Mouse (Mus musculus) mature B cell (primary cell): ENCODE measurements around the gene Ksr1.

Experiments
- in situ Hi-C: fragments of 300-500 bp; cut with MboI; formaldehyde crosslinking; loops from 2 replicates; pipeline ENCODE4 v1.14.3; 2019

The Ksr1 gene

DNA sequence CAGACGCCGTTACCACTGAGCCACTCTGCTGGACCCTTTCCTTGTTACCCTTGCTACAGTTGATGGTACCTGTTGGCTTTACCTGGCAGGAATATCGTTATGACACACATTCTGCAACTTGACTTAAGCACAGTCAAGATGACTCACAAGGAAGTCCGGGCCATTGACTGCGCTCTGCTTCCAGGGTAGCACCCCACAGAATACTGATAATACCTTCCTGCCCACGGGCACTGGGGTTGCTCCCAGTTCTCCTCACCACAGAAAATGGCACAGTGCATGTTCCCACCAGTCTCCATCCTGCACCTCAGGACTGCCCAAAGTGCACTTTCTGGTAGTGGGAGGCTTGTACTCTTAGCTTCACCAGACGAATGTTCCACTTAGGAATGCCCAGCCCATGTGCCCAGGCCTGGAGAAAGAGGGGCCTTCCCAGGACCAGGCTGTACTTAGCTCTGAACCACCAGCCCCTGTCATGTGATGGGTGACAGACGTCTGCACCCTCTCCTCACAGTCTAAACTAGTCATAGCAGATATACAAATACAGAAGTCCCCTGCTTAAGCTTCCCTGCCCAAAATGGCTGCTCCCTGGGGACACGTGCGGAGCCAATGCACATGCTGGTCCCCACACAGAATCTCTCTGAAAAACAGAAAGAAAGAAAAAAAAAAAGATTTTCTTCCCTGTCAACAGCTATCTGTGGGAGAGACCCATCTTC is 52.1 kb downstream of the Ksr1 start:
- in situ Hi-C loops, result no loop called here

- in situ Hi-C loops, result no loop called here
Measured at GRCm38 (mm10) chr11:79093386-79093906, 52.8 kb downstream of the Ksr1 start.

DNA sequence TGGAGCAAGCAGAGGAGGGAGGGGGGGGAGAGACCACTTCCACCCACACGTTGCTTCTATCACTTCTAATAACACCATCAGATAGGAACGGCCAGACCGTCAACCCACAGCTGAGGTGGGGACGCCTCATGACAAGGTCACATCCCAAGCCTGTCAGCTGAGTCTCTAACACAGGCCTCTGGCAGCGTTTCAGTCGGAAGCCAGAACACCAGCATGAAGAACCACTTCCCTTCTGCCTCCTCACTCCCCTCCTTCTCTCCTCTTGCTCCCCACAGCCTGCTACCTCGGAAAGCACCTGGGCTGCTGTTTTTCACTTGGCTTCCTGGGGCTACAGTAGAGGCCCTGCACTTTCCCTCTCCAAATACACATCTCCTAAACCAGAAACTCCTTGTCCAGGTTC is 53.4 kb downstream of the Ksr1 start:
- in situ Hi-C loops, result no loop called here

DNA sequence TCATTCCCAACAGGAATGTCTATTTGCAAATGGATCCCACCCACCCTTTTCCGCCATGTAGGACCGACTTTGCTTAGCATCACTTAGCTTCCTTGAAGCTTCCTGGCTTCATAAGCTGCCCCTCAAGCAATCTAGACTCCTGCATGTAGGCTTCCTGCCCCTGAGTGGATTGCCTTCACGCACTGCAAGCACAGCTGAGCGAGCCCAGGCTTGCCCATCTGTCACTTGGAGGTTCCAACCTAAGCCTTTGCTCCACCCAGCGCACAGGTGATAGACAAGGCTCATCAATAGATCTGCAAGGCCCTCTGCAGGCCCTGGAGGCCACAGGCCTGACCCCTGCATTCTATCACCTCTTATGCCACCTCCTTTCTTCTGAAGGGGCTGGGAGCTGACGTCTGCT is 54.0 kb downstream of the Ksr1 start:
- in situ Hi-C loops, result no loop called here

DNA sequence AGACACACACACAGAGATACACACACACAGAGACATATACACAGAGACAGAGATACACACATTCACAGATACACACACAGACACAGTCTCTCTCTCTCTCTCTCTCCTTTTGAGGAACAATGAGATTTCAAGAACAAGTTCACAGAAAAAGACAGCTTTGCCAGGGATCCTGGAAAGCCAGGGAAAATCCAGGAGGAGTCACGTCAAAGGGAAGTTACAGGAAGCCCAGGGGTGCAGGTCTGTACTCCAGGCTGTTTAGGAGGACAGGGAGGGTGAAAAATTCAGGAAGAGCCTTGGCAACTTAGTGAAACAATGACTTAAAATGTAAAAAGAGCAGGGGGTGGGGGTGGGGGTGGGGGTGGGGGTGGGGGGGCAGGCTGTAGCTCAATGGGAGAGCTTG is 56.5 kb downstream of the Ksr1 start:
- in situ Hi-C loops, result no loop called here

GRCm38 (mm10) chr11:79089027-79089426 is 57.2 kb downstream of the Ksr1 start:
- in situ Hi-C loops, result no loop called here

DNA sequence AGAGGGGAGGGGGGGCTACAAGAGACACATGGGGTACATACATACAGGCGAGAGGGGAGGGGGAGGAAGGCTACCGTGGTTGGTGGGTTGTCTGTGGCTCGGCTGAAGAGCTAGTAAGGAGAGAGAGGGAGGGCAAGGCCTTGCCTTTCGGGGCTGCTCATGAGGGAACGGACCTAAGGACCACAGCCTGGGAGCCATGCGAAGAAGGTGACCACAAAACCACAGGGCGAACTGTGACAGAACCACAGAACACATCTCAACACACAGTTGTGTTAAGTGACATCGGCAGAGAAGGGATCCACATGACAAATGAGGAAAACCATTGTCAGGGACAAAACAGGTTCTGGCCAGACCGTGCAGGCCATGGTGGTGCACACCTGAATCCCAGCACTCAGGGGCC is 57.9 kb downstream of the Ksr1 start:
- in situ Hi-C loops, result no loop called here

DNA sequence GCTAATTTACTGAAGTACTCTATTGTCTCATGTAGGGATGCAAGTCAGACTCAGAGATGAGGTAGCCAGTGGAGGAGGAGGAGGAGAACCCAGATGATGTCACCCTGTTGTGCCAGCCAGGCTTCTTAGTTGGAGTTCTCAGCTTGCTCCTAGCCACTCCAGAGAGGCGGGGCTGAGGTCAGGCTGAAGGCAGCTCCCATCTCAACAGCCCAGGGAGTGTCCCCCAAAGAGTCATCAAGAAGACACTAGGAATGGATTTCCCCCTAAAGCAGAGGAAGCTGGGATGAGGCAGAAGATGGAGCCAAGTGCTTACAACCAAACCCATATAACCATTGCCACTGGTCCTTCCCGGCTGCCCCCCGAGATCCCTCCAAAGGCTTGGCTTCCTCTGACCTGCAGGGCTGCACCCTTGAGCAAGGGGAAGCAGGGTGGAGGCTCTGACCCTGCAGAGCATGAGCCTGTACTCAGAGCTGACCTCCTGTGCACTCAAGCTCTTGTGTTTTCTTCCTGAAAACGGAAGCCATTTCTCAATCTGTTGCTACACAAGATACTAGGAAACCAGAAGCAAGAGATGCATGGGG is 58.4 kb downstream of the Ksr1 start:
- in situ Hi-C loops, result no loop called here

- in situ Hi-C loops, result no loop called here
Measured at GRCm38 (mm10) chr11:79086787-79087186, 59.4 kb downstream of the Ksr1 start.

GRCm38 (mm10) chr11:79085059-79085458 is 61.1 kb downstream of the Ksr1 start:
- in situ Hi-C loops, result no loop called here

DNA sequence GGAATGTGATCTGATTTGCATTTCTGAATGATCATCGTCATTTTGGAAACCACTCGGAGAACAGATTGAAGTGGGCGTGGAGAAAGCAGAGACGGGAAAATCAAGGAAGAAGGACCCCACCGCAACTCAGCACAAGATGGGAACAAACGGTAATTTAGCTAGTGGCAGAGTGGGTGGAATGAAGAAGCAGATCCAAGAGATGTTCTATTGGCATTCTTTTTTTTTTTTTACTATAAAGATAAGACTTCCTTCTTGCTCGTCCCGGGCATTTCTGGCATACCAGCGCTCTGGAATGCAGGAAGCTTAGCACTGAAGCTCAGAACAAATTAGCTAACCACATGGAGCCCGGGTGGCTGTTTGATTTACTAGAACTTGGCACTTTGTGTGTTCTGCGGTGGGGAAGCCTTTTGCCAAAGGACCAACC is 63.2 kb downstream of the Ksr1 start:
- in situ Hi-C loops, result no loop called here

DNA sequence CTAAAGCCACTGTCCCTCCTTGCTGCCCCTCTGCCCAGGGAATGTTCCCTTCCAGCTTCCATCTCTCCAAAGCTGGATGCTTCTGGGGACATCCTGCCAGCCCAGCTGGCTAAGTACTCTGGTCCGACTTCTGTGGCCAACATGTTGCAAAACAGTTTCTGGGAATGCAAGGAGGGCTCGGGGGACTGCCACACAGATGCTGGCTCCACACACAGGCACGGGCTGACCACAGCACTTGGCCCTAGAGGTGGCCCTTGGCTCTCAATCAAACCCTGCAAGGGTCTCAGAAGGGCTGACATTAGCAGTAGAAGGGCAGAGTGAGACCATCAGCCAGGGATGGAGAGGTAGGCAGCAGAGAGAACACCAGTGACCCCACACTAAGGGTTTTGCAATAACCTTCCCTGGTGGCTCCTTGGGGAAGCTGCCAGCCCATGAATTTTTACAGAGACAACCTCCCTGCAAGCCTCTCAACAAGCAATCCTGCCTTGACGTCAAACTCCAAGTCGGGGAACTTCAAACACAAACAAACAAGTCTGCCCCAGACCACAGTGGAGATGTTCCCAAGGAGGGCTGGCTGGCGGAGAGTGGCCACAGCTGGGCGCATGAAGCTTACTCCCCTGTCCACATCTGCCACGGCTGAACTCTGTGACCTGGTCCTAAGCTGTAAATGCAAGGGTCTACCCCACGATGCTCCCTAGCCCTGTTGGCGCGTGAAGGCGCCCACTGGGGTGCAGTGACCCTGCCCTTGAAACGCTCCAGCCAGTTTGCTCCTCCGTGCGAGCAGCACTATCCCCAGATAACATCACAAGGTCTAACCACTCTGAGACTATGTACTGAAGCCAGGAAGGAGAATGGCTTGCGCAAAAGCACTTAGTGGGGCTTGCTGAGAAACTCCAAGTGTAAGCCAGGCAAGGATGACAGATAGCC is 65.0 kb downstream of the Ksr1 start:
- in situ Hi-C loops, result no loop called here

- in situ Hi-C loops, result no loop called here
Measured at GRCm38 (mm10) chr11:79080081-79080480, 66.1 kb downstream of the Ksr1 start.

DNA sequence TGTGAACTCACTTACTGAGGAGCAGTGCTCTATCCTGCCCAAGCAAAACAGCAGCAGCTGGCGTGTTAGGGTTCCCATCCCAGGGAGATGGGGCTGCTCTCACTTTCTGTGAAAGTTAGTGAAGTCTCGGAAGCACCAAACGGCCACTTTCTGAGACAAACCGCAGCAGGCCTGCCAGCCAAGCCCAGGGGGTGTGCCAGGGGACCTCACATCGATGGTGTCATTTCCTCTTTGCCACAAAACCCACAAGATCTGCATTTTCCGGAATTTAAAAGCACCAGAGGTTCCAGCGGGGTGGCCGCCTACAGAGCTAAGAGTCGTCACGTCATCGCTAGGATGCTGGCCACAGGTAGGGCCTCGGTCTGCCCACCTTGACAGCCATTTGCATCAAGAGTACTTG is 69.7 kb downstream of the Ksr1 start:
- in situ Hi-C loops, result no loop called here

- in situ Hi-C loops, result no loop called here
Measured at GRCm38 (mm10) chr11:79075044-79075443, 71.2 kb downstream of the Ksr1 start.

- in situ Hi-C loops, result no loop called here
Measured at GRCm38 (mm10) chr11:79074611-79075010, 71.6 kb downstream of the Ksr1 start.

- in situ Hi-C loops, result no loop called here
Measured at GRCm38 (mm10) chr11:79073583-79073982, 72.6 kb downstream of the Ksr1 start.

DNA sequence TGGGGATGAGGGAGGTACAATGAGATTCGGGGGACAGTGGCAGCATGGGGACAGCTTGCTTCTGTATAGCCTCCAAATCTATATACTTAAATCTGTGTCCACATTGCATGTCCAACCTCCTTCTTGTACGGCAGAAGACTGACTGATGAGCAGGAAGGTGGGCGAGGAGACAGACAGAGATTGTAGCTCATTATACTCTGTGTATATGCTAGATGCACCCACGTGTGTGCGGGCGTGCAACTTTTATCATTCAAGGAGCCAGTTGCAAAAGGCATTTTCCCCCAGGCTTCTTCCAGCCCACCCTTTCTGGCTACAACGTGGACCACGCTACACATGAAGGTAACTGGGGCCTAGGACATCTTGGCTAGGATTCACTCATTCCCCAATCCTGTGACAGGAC is 74.1 kb downstream of the Ksr1 start:
- in situ Hi-C loops, result no loop called here

DNA sequence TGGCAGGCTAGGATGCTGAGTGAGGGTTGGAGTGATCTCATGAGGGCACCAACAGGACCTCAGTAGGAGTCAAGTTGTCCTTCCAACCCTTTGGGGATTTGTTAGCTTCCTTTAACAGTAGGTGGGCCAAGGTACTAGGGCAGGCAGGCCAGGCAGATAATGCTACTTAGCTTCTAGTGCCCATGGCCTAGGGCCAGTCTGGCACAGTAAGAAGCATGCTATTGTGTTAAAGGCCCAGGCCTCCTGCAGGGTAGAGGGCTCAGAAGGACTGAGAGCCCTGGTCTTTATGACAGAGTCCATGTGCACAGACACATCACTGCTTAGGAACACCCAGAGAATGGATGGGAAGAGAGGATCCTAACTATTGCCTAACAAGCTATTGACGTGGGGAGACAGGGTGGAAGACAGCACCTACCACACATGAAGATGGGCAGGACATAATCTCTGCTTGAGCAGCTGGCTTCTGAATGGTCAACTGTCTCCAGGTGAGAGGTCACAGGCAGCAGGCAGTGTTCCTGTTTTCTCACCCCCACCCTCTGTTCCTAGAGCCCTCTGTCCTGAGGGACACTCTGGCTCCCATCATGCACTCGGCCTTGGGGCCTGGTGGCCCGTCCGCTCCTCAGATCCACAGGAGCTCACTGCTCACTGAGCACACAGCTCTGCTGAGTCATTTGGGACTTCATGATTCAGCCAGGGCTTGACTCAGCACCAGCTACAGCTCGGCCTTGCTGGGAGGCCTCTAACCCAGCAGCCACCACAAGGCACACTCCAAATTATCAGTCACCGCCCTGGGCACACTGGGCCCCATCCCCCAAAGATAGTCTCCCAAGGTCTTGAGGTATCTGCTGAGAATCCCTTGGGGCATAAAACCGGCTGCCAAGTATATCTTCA is 74.9 kb downstream of the Ksr1 start:
- in situ Hi-C loops, result no loop called here

DNA sequence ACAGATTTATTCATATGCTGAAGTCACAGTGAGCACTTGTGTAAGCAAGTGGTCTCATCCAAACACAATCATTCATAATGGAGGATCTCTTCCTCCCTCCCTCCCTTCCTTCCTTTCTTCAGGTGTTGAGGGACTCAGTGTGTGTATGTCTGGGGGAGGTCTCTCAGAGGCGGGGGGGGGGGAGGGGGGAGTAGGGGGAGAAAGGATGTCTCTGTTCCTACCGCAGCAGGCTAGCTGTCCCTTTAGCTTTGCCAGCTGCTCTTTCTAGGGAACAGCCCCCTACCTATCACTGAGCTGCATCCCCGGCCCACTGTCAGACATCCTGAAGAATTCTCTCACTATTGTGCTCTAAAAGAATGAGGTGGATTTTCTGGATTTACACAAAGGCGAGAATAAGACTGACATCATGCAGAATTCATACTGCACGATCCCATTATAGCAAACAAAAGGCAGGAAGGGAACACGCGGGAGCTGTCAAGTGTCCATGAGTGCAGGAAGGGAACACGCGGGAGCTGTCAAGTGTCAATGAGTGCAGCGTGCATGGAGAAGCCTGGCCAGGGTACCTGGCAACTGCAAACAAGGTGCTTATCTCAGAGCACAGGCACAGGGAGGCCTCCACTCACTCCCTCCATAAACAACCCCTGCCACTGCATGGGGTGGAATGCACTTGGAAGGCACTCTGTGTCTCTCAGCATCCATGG is 76.6 kb downstream of the Ksr1 start:
- in situ Hi-C loops, result no loop called here

DNA sequence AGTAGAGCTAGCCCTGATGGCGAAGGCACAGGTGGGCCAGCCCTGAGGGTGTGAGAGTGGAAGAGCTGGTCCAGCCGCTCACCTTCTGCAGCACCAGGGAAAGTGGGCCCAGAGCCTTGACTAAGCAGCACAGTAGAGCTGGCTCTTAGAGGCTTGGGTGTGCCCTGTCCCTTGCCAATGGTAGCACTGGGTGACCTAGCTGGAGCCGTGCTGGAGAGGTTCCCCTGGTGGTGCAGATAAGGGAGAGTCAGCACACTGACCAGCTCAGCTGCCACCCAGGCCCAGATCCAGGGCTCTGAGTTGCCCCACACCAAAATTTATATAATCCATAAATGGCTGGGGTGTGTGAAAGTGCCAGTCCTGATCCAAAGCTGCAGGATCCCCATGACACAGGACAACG is 79.0 kb downstream of the Ksr1 start:
- in situ Hi-C loops, result no loop called here
